Mouse (Mus musculus): ENCODE data around the gene Gga1. TPM values are rescaled to one million over a fixed set of nuclear protein-coding genes. Genes with fewer than 3 reads are reported as not detected.
A peak's percentile ranks its signal among the peaks of the same experiment; 100 is the strongest.
"Not testable (repeated sequence)": the region's sequence is repeated elsewhere in the genome, so short reads cannot be mapped to it uniquely, and the experiment has no call there.

Gga1 gene
- total RNA-seq, 2 experiments from 2014 or later, result 58.0 to 61.2 TPM

- DNase-seq (ENCODE audit: low spot score in 2 of 2), result no peak
- intact Hi-C loops (cut with DNase I), result loop anchor here (1.0 kb wide), 1 partner anchor 43 kb away; no protein-coding TSS in a partner anchor
Observed at GRCm38 (mm10) chr15:78868826-78869233, 8.2 kb upstream of the Gga1 start.

- intact Hi-C loops (cut with DNase I), result loop anchor here (1.0 kb wide), 1 partner anchor 43 kb away; no protein-coding TSS in a partner anchor
- DNase-seq (ENCODE audit: low spot score in 2 of 2), result peak; percentile 38 to 42
Observed at GRCm38 (mm10) chr15:78869775-78870174, 7.2 kb upstream of the Gga1 start.

GRCm38 (mm10) chr15:78872021-78872608 lies 4.9 kb upstream of the Gga1 start:
- no peak for DNase-seq (ENCODE audit: low spot score in 2 of 2)
- intact Hi-C loops (cut with DNase I), result no loop called here

GRCm38 (mm10) chr15:78873803-78874435 lies 3.1 kb upstream of the Gga1 start:
- intact Hi-C loops (cut with DNase I), result no loop called here
- no peak for DNase-seq (ENCODE audit: low spot score in 2 of 2)

GRCm38 (mm10) chr15:78874989-78875388 lies 2.0 kb upstream of the Gga1 start:
- intact Hi-C loops (cut with DNase I), result no loop called here
- no peak for DNase-seq (ENCODE audit: low spot score in 2 of 2)

- intact Hi-C loops (cut with DNase I), result no loop called here
- DNase-seq (ENCODE audit: low spot score in 2 of 2), result no peak
Observed at GRCm38 (mm10) chr15:78875537-78875936, 1.5 kb upstream of the Gga1 start.

- intact Hi-C loops (cut with DNase I), result no loop called here
- DNase-seq (ENCODE audit: low spot score in 2 of 2), result peak; percentile 72 to 85
Observed at GRCm38 (mm10) chr15:78876258-78876696, 713 bp upstream of the Gga1 start.

GRCm38 (mm10) chr15:78877810-78878390 lies 910 bp downstream of the Gga1 start:
- no peak for DNase-seq (ENCODE audit: low spot score in 2 of 2)
- intact Hi-C loops (cut with DNase I), result loop anchor here (1.0 to 2.0 kb wide), 2 partner anchors 23 to 34 kb away; no protein-coding TSS in a partner anchor

- not testable (repeated sequence) for DNase-seq (ENCODE audit: low spot score in 2 of 2)
- intact Hi-C loops (cut with DNase I), result loop anchor here (2.0 kb wide), 1 partner anchor 22 kb away; no protein-coding TSS in a partner anchor
Observed at GRCm38 (mm10) chr15:78878792-78879516, 2.0 kb downstream of the Gga1 start.

- intact Hi-C loops (cut with DNase I), result no loop called here
- no peak for DNase-seq (ENCODE audit: low spot score in 2 of 2)
Observed at GRCm38 (mm10) chr15:78880432-78880831, 3.4 kb downstream of the Gga1 start.

GRCm38 (mm10) chr15:78881828-78882227 lies 4.8 kb downstream of the Gga1 start:
- DNase-seq (ENCODE audit: low spot score in 2 of 2), result no peak
- intact Hi-C loops (cut with DNase I), result no loop called here

- DNase-seq (ENCODE audit: low spot score in 2 of 2), result no peak
- intact Hi-C loops (cut with DNase I), result no loop called here
Observed at GRCm38 (mm10) chr15:78889401-78889853, 12.4 kb downstream of the Gga1 start.

- intact Hi-C loops (cut with DNase I), result no loop called here
- no peak for DNase-seq (ENCODE audit: low spot score in 2 of 2)
Observed at GRCm38 (mm10) chr15:78892440-78892839, 15.4 kb downstream of the Gga1 start.

GRCm38 (mm10) chr15:78894726-78895125 lies 17.7 kb downstream of the Gga1 start:
- no peak for DNase-seq (ENCODE audit: low spot score in 2 of 2)
- intact Hi-C loops (cut with DNase I), result no loop called here

GRCm38 (mm10) chr15:78895741-78896140 lies 18.8 kb downstream of the Gga1 start:
- intact Hi-C loops (cut with DNase I), result no loop called here
- no peak for DNase-seq (ENCODE audit: low spot score in 2 of 2)

- no peak for DNase-seq (ENCODE audit: low spot score in 2 of 2)
- intact Hi-C loops (cut with DNase I), result no loop called here
Observed at GRCm38 (mm10) chr15:78896149-78896548, 19.2 kb downstream of the Gga1 start.

- DNase-seq (ENCODE audit: low spot score in 2 of 2), result no peak
- intact Hi-C loops (cut with DNase I), result no loop called here
Observed at GRCm38 (mm10) chr15:78897488-78897887, 20.5 kb downstream of the Gga1 start.

GRCm38 (mm10) chr15:78898507-78899001 lies 21.6 kb downstream of the Gga1 start:
- intact Hi-C loops (cut with DNase I), result no loop called here
- no peak for DNase-seq (ENCODE audit: low spot score in 2 of 2)

- DNase-seq (ENCODE audit: low spot score in 2 of 2), result no peak
- intact Hi-C loops (cut with DNase I), result no loop called here
Observed at GRCm38 (mm10) chr15:78899409-78899739, 22.4 kb downstream of the Gga1 start, which contains the start of gene Gm49510. Gene Gm49510, plus strand, starts transcription at chr15:78899667.

Data from left cerebral cortex, postnatal 25 days (tissue).